11 mouse cellular contexts compared by ENCODE assay signal in genomic region chr14:54233559-54234143, GRCm38 (mm10). TPM values are rescaled to one million over a fixed set of nuclear protein-coding genes. Genes with fewer than 3 reads are reported as not detected.
DNase-seq lines count a peak whose midpoint lies in the region; ATAC-seq and TF ChIP-seq lines count a peak whose summit lies in the region.
"Had no signal": no experiment of that assay in that cellular context is flagged by ENCODE, and none has a peak within 500 bp of the region (broad histone marks: within the 10 kb centered on the region; RNA-seq: fewer than 3 reads in every experiment).

No protein-coding gene starts in this region.

- peaks cover 0 to 5% of the 10 kb centered on the region in 2 experiments; a peak in 2 of 4 replicates for H3K4me1 ChIP-seq in MEL (ENCODE audit: control insufficient read depth in 1 of 2, insufficient read depth in 2 of 2, low read length in 2 of 2)
- peaks cover 29% of the 10 kb centered on the region for H3K4me1 ChIP-seq in forebrain, embryonic 13.5 days
- peaks cover 26% of the 10 kb centered on the region for H3K4me1 ChIP-seq in limb, embryonic 15.5 days

- intact Hi-C loops in gastrocnemius, postnatal 36 days (cut with DNase I) = no loop called here
- intact Hi-C loops in gastrocnemius, postnatal 14 days (cut with DNase I; ENCODE audit: low total_unique reads) = no loop called here

- no peak overlapping the region; the same call in 1 of the 2 replicates for H3K9ac ChIP-seq in MEL (ENCODE audit: control insufficient read depth, low read depth, low read length, poor library complexity, severe bottlenecking)
- H3K9ac ChIP-seq in forebrain, embryonic 13.5 days = no peak overlapping the region
- H3K9ac ChIP-seq in limb, embryonic 15.5 days = no peak overlapping the region

- 84% methylated on average over 16 of the region's 16 CpGs for WGBS in forebrain, embryonic 13.5 days
- WGBS in limb, embryonic 15.5 days = 60% methylated on average over 16 of the region's 16 CpGs

- peak overlapping the region; percentile 20; the same call in 1 of the 2 replicates for H3K27ac ChIP-seq in layer of hippocampus, adult 2 months
- peak overlapping the region; percentile 0; the same call in 1 of the 2 replicates for H3K27ac ChIP-seq in MEL (ENCODE audit: control insufficient read depth, low read depth, low read length)
- H3K27ac ChIP-seq in forebrain, embryonic 13.5 days = peak overlapping the region; percentile 35; the same call in 1 of the 2 replicates
- H3K27ac ChIP-seq in limb, embryonic 15.5 days = peak overlapping the region; percentile 76

- no peaks in the 10 kb centered on the region for H3K9me3 ChIP-seq in MEL (replicated peaks; ENCODE audit: insufficient read depth, low read length)
- H3K9me3 ChIP-seq in forebrain, embryonic 13.5 days (replicated peaks) = no peaks in the 10 kb centered on the region
- no peaks in the 10 kb centered on the region for H3K9me3 ChIP-seq in limb, embryonic 15.5 days

- DNase-seq in layer of hippocampus, adult 2 months (ENCODE audit: low spot score in 2 of 2) = peak in 1 of 2 experiments; percentile 18
- DNase-seq in layer of hippocampus, adult 11-12 months (ENCODE audit: low spot score) = no peak
- no peak for DNase-seq in MEL (ENCODE audit: low read depth, low spot score)
- DNase-seq in embryo, embryonic 11 days = no peak
- no peak for DNase-seq in gastrocnemius, postnatal 36 days
- DNase-seq in gastrocnemius, postnatal 14 days = no peak

- TF ChIP-seq CTCF in layer of hippocampus, adult 2 months (conservative IDR thresholded peaks at IDR 0.05) = no peak
- TF ChIP-seq CTCF in MEL (IDR thresholded peaks at IDR 0.05 in 2 of 3, conservative IDR thresholded peaks at IDR 0.05 in 1 of 3; ENCODE audit: control insufficient read depth in 1 of 3, insufficient read depth in 1 of 3, low read depth in 2 of 3, low read length in 3 of 3, poor library complexity in 1 of 3, severe bottlenecking in 1 of 3) = no peak

- ATAC-seq in forebrain, embryonic 13.5 days = no peak
- no peak; the same call in 1 of the 2 replicates for ATAC-seq in limb, embryonic 15.5 days (ENCODE audit: insufficient number of reproducible peaks, low FRiP score, low TSS enrichment, low read depth)

- no peak overlapping the region for H3K4me2 ChIP-seq in forebrain, embryonic 13.5 days
- H3K4me2 ChIP-seq in limb, embryonic 15.5 days = no peak overlapping the region

- peaks cover 0 to 1% of the 10 kb centered on the region in 2 experiments; a peak in 1 of 4 replicates for H3K36me3 ChIP-seq in MEL (ENCODE audit: control insufficient read depth in 1 of 2, insufficient read depth in 2 of 2, low read length in 2 of 2)
- peaks cover 23% of the 10 kb centered on the region for H3K36me3 ChIP-seq in forebrain, embryonic 13.5 days (ENCODE audit: poor library complexity, severe bottlenecking)
- peaks cover 24% of the 10 kb centered on the region for H3K36me3 ChIP-seq in limb, embryonic 15.5 days

- TF ChIP-seq POLR2A in MEL (IDR thresholded peaks at IDR 0.05; ENCODE audit: control insufficient read depth in 1 of 2, insufficient read depth in 1 of 2, low read depth in 1 of 2, low read length in 2 of 2, poor library complexity in 1 of 2) = no peak

- H3K79me2 ChIP-seq in MEL (ENCODE audit: control insufficient read depth, insufficient read depth, low read length, poor library complexity) = no peaks in the 10 kb centered on the region

- 0 out of 2 replicates have a peak overlapping the region, but pooled peaks have one; percentile 8 for H3K4me3 ChIP-seq in layer of hippocampus, adult 2 months
- 0 out of 4 replicates have a peak overlapping the region, but pooled peaks of 1 of the 2 experiments have one; percentile 41 for H3K4me3 ChIP-seq in MEL (ENCODE audit: control insufficient read depth in 1 of 2, insufficient read depth in 1 of 2, low read depth in 2 of 2, low read length in 2 of 2)
- H3K4me3 ChIP-seq in forebrain, embryonic 13.5 days = no peak overlapping the region
- H3K4me3 ChIP-seq in limb, embryonic 15.5 days = no peak overlapping the region

- no peak for TF ChIP-seq EP300 in MEL (IDR thresholded peaks at IDR 0.05; ENCODE audit: low read depth in 1 of 2, low read length in 2 of 2)

- H3K27me3 ChIP-seq in MEL (ENCODE audit: control insufficient read depth in 1 of 2, insufficient read depth in 2 of 2, low read length in 2 of 2) = no peaks in the 10 kb centered on the region
- no peaks in the 10 kb centered on the region for H3K27me3 ChIP-seq in forebrain, embryonic 13.5 days
- H3K27me3 ChIP-seq in limb, embryonic 15.5 days = no peaks in the 10 kb centered on the region

- TF ChIP-seq RAD21 in MEL (IDR thresholded peaks at IDR 0.05; ENCODE audit: low read depth, low read length) = no peak

TF ChIP-seq in MEL, 35 proteins besides CTCF, POLR2A, EP300 and RAD21:
- TF ChIP-seq MAFK (IDR thresholded peaks at IDR 0.05; ENCODE audit: borderline replicate concordance, low read depth, low read length) (0 out of 2 replicates have a peak, but pooled peaks have one; percentile 15), MAZ (IDR thresholded peaks at IDR 0.05; ENCODE audit: low read depth, low read length) (no peak), SIN3A (IDR thresholded peaks at IDR 0.05; ENCODE audit: low read length) (no peak), CHD1 (IDR thresholded peaks at IDR 0.05; ENCODE audit: low read depth, low read length) (no peak), MXI1 (IDR thresholded peaks at IDR 0.05; ENCODE audit: low read depth, low read length) (no peak), SMC3 (IDR thresholded peaks at IDR 0.05; ENCODE audit: low read depth, low read length) (no peak), GABPA (IDR thresholded peaks at IDR 0.05; ENCODE audit: low read depth, low read length) (no peak)

RNA-seq across cellular contexts. Expression of gene Dad1, which starts 20.3 kb away (rescaled TPM):
- 100 to 1,000 TPM; 119 to 121 TPM for total RNA-seq in layer of hippocampus, adult 2 months (2021)
- total RNA-seq in MEL (2012; rRNA removed) = 172 and 186 TPM in 2 replicates
- 100 to 1,000 TPM in 1 of 2 experiments, not detected in 1; 320 TPM for polyA plus RNA-seq in MEL (2012; ENCODE audit: insufficient read depth in 1 of 2, insufficient read length in 2 of 2, low read depth in 1 of 2, low replicate concordance in 2 of 2, missing spikeins in 1 of 2)
- 281 and 283 TPM in 2 replicates for polyA plus RNA-seq in forebrain, embryonic 13.5 days (2015; fragmentation: Nextera tagmentation; extraction: Ambion mirVana)
- polyA plus RNA-seq in limb, embryonic 15.5 days (2015; fragmentation: Nextera tagmentation; extraction: Ambion mirVana) = 384 and 403 TPM in 2 replicates
- total RNA-seq in gastrocnemius, postnatal 36 days (2021) = 10 to 100 TPM; 65.7 to 66.8 TPM
- 10 to 100 TPM; 67.4 to 70.3 TPM for total RNA-seq in gastrocnemius, postnatal 14 days (2021)

RNA-seq across cellular contexts. Expression of gene Abhd4, which starts 20.3 kb away (rescaled TPM):
- total RNA-seq in layer of hippocampus, adult 2 months (2021) = 10 to 100 TPM; 49.8 to 55.1 TPM
- total RNA-seq in MEL (2012; rRNA removed) = 13.1 and 13.2 TPM in 2 replicates
- 10 to 100 TPM in 1 of 2 experiments, not detected in 1; 32.0 TPM for polyA plus RNA-seq in MEL (2012; ENCODE audit: insufficient read depth in 1 of 2, insufficient read length in 2 of 2, low read depth in 1 of 2, low replicate concordance in 2 of 2, missing spikeins in 1 of 2)
- 46.1 and 51.3 TPM in 2 replicates for polyA plus RNA-seq in forebrain, embryonic 13.5 days (2015; fragmentation: Nextera tagmentation; extraction: Ambion mirVana)
- polyA plus RNA-seq in limb, embryonic 15.5 days (2015; fragmentation: Nextera tagmentation; extraction: Ambion mirVana) = 56.4 and 56.7 TPM in 2 replicates
- total RNA-seq in gastrocnemius, postnatal 36 days (2021) = 10 to 100 TPM; 14.7 to 20.6 TPM
- total RNA-seq in gastrocnemius, postnatal 14 days (2021) = 10 to 100 TPM; 18.4 to 19.9 TPM

RNA-seq across cellular contexts. Expression of gene Olfr49, which starts 51.1 kb away (rescaled TPM):
- not detected for total RNA-seq in layer of hippocampus, adult 2 months (2021)
- not detected in 2 replicates for total RNA-seq in MEL (2012; rRNA removed)
- not detected for polyA plus RNA-seq in MEL (2012; ENCODE audit: insufficient read depth in 1 of 2, insufficient read length in 2 of 2, low read depth in 1 of 2, low replicate concordance in 2 of 2, missing spikeins in 1 of 2)
- polyA plus RNA-seq in forebrain, embryonic 13.5 days (2015; fragmentation: Nextera tagmentation; extraction: Ambion mirVana) = not detected in 2 replicates
- not detected in 2 replicates for polyA plus RNA-seq in limb, embryonic 15.5 days (2015; fragmentation: Nextera tagmentation; extraction: Ambion mirVana)
- total RNA-seq in gastrocnemius, postnatal 36 days (2021) = not detected
- not detected for total RNA-seq in gastrocnemius, postnatal 14 days (2021)
- polyA plus RNA-seq: cortical plate, adult 2 months; neural tube, embryonic 14.5 days; thymus, postnatal 0 days had no signal

Comparison
In these comparisons a context has a peak if more than half of its experiments do, and no peak if none do; other contexts are left out.
1. H3K27ac ChIP-seq: peak in every context shown above with its lines; median percentile 76 in limb, embryonic 15.5 days; 35 in forebrain, embryonic 13.5 days; 20 in layer of hippocampus, adult 2 months; 0 in MEL.